Mouse (Mus musculus) erythroblast, adult 5-6 weeks (primary cell): ENCODE measurements around the gene Gp1ba. TPM values are rescaled to one million over a fixed set of nuclear protein-coding genes. Genes with fewer than 3 reads are reported as not detected.

Source experiments
- ATAC-seq: replicated peaks from 2 replicates; pipeline ENCODE4 v1.8.0; 2016; ENCODE audit warnings: moderate number of reproducible peaks, mild to moderate bottlenecking, moderate TSS enrichment, inconsistent platforms; ENCODE audit not compliant: poor library complexity, low FRiP score, severe bottlenecking
- total RNA-seq, 2 experiments: library from RNA; stranded (forward) in 1 of 2; stranded (reverse) in 1 of 2; fragments of 150-400 nt in 1 of 2; fragments of 200-764, 138-1000 nt in 1 of 2; gene quantifications; 2 replicates each; pipeline versions ENCODE4 v1.2.3 to v1.2.4; 2015 to 2017; ENCODE audit warnings: low replicate concordance in 2 of 2

The Gp1ba gene
- total RNA-seq (2015; ENCODE audit: low replicate concordance) (0.84 TPM in 1 of 2 replicates, not detected in the other), total RNA-seq (2017; ENCODE audit: low replicate concordance) (0.42 TPM in 1 of 2 replicates, not detected in the other)

DNA sequence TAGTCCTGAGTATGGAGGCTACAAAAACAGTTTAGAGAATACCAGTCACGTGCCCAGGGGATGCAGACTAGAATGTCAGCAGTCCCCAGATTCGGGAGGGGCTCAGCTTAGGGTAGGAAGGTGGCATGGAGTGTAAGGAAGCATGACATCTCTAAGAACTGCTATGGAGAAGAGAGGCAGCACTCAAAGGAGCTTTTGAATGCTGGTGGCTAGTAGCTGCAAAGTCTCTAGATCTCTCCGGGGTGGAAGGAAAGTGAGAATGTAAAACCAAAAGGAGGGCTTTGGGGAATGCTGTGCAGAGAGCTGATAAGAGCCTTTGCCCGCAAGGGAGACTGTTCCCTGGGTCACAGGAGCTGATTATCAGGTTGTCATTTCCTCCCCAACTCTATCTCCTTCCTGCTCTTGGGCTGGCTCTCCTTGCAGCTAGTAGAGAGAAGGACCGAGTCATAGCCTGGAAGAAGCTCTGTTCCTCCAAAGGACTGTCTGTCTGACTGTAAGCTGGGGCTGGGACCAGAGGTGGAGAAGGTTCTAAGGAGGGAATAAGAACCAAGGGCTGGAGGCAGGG, at the start of gene Gp1ba:
TSS of gene Gp1ba (plus strand) at position 409 of the 565 bp plus-strand sequence.
- peak; percentile 86 for ATAC-seq

DNA sequence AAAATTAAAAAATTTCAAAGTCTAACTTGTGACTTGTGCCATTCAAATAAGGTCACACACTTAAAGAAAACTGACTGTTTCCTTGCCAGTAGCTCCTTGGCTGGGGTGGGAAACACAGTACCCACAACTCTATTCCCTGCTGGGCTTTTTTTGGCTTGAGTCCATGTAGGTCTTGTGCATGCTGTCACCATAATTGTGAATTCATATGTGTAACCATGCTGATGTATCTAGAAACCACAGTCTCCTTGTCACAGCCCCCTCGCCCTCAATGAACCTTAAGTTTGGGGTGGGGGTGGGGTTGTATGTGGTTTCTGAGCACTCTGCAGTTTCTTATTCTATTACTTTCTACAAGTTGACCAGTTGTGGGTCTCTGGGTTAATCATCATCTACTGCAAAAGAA, 47.2 kb upstream of the Gp1ba start:
- ATAC-seq = no peak

DNA sequence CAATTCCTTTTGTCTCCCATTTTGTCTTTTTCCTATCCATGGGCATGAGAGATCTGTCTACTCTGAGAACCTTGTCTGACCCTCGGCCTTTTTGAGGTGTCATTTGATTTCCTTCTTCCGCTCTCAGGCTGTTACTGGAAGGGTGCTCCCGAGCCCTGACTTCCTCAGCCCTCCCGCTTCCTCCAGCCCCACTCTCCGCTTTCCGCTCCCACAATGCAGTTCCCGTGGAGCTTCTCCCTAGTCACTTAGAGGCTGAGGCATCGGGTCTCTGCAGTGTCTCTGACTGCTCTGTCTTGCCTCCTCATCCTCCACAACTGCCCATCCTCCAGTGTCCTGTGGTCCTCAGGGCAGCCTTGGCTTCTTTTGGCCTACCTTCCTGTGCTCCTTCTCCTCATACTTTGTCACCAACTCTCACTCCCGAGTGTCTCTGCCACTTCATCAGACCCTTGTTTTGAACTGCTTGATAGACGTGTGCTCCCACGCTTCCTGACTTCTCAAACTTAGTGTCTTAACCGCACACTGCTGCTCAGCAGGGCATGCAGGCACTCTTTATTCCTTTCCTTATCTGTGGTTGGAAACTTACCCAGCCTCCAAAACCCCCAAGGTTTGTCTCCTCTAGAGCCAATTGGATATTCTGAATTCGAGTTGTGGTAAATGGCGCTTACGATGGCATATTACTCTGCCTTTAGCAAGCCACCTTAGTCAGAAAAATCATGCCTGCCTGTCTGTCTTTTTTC, 44.5 kb upstream of the Gp1ba start:
- no peak for ATAC-seq

DNA sequence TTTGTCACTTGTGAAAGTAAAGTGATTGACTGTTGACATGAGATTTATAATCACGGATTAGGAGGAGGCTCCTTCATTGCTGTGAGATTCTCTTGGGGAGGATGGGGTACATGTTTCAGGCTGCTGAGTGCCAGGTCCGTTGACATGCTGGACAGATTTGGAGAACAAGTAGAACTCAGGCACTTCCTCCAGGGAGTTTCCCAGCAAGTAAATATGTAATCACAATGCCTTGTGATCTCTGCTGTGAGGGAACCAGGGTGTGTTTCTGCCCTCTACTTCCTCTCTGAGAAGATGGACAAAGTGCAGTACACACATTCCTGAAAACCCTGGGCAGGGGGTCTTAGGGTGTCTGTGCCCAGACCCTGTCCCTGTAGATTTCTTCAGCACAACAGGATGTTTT, 43.3 kb upstream of the Gp1ba start:
- ATAC-seq = no peak

DNA sequence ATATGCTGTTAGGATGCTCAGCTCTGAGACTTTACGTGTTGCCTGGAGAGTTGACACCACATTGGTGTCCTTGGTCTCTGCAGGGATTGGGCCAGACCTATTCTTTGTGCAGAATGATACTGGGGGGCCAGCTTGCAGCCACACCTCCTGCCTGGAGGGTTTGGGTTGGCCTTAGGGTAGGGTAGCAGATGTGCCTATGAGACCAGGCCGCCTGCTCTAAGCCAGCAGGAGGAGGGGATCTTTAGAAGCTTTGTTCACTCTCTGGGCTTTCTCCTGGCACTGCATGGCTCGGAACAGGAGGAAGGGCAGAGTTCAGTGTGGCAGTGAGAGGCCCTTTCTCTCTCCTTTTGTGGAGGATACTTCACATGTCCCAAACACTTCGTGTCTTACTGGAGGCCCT, 42.8 kb upstream of the Gp1ba start:
- no peak for ATAC-seq

DNA sequence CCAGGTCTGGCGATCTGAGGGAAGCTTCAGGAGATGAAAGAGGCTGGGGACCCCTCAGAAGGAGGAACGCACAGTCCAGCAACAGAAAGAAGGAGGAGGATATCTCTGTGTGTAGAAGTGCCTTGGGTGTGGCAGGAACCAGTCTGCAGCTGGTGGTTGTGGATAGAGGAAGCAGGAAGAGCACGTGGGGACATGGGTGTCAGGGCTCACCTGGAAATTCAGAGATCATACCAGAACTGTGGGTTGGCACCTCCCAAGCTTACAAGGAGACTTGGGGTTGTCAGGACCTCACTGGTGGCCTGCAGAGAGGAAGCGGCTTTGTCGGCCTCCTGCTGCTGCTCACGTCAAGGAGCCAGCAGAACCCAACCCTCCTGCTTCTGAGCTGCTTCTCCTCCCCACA, 41.6 kb upstream of the Gp1ba start:
- peak; percentile 40; the same call in 1 of the 2 replicates for ATAC-seq

DNA sequence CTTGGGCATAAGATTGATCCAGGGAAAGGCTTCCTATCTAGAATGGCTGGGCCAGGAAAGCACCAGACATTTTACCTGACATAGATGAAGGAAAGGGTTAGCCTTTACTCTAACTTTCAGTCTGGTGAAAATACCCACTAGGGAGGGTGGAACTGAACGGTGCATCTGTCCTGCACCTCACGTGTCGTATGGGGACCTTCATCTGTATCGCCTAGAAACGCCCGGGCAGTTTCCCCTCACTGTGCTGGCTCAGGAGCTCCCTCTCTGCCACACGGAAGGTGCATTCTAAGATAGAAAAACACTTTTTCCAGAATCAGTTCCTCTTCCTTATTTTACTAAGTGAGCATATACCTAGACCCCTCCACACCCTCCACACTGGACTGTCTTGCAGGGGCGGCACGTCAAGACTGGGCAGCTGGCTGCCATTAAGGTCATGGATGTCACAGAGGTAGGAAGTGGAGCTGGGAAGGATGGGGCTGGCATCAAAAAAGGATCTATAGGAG, 40.4 kb upstream of the Gp1ba start:
- ATAC-seq = no peak

DNA sequence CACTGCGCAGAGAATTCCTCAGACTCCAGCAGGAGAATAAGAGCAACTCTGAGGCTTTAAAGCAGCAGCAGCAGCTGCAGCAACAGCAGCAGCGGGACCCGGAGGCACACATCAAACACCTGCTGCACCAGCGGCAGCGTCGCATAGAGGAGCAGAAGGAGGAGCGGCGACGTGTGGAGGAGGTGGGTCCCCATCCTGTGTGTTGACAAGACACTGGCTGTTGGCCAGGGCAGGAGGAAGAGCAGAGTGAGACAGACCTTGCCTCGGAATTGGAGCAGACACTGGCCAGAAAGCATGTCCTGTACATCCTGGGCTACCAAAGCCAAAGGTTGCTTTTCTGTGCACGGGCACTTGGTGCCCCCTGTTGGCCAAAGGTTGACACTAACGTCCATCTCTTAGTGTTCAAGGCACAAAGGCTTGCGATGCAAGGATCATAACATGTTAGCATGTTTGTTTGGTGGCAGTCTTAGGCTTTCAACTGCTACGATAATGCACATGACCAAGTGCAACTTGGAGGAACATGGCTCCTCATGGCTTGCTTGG, 33.8 kb upstream of the Gp1ba start:
- peak; percentile 66 for ATAC-seq

DNA sequence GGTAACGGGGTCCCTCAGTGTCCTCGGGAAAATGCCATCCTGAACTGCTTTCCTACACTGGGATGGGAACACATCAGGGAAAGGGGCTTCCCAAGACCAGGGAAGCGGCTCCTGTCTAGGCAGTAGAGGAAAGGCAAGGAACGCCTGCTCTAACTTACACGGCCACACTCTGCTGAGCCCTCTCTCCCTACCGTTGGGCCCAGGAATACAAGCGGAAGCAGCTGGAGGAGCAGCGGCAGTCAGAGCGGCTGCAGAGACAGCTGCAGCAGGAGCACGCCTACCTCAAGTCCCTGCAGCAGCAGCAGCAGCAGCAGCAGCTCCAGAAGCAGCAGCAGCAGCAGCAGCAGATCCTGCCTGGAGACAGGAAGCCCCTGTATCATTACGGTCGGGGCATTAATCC, 32.2 kb upstream of the Gp1ba start:
- ATAC-seq = no peak

DNA sequence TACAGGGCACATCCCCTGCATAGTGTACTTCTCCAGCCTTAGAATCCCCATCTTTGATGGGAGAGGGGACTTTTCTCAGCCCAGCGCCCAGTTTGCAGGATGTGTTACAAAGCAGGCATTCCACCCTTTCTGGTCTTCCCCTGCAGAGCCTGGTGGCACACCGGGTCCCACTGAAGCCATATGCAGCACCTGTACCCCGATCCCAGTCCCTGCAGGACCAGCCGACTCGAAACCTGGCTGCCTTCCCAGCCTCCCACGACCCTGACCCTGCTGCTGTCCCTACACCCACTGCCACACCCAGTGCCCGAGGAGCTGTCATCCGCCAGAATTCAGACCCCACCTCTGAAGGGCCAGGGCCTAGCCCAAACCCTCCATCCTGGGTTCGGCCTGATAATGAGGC, 31.3 kb upstream of the Gp1ba start:
- no peak for ATAC-seq

DNA sequence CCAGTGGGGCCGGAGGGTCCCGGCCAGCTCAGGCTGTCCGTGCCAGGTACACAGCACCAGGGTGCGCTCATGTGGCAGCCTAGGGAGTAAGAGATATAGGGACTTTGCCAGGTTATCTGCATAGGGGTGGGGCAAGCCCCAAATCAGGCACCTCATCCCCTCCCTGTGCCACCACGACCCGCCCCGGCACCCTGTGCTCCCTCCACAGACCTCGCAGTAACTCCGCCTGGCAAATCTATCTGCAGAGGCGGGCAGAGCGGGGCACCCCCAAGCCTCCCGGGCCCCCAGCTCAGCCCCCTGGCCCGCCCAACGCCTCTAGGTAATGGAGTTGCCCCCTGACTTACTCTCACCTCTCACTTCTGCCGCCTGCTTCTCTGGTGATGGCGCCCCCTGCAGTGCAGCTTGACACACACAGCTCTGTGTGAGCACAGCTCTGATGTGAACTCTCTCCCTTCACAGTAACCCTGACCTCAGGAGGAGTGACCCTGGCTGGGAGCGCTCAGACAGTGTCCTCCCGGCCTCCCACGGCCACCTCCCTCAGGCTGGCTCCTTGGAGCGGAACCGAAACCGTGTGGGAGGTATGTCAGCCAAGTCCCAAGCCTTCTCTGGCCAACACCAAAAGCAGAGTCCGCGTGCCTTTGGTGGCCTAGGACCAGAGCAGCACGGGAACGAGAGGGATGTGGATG, 30.4 kb upstream of the Gp1ba start:
- ATAC-seq = no peak

DNA sequence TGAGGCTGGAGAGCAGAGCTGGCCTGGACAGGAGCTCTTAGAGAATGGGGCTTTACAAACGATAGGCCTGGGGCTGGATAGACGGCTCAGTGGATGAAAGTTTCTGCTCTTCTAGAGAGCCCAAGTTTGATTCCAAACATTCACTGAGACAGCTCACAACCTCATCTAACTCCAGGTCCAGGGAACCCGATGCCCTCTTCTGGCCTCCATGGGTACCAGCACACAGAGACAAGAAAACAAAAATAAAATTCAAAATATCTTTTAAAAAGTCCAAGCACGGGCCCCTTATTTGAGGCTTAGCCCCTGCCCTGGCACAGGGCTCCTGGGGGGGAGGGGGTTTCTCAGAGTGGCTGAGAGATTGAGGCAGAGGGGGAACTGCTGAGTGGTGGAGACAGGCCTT, 28.2 kb upstream of the Gp1ba start:
- ATAC-seq = no peak

DNA sequence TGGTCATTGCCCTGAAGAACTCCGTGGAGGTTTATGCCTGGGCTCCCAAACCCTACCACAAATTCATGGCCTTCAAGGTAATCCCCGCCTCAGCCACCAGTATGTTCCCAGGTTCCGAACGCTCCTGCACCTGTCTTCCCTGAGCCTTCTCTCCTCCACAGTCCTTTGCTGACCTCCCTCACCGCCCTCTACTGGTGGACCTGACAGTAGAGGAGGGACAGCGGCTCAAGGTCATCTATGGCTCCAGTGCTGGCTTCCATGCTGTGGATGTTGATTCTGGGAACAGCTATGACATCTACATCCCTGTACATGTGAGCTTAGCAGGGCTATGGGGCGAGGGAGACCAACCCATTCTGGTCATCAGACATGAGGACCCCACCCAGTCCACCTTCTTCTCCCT, 26.4 kb upstream of the Gp1ba start:
- ATAC-seq = no peak

DNA sequence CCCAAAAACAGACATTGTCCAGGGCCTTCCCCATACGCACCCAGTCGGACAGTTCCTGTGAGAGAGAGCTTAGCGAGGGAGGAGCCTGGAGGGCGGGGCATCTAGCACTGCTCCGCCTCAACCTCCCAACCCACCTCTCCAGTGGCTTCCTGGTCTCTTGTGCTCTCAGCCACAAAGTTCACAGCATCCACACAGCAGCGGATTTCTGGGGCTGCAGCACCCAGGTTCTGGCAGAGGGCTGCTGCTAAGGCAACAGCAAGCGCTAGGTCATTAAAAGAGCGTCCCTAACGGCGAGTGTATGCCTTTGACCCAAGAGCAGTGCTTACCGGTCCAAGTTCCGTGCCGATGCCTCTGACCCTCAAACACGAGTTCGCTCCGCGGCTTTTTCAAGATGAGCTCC, 23.8 kb upstream of the Gp1ba start:
- peak; percentile 88 for ATAC-seq

DNA sequence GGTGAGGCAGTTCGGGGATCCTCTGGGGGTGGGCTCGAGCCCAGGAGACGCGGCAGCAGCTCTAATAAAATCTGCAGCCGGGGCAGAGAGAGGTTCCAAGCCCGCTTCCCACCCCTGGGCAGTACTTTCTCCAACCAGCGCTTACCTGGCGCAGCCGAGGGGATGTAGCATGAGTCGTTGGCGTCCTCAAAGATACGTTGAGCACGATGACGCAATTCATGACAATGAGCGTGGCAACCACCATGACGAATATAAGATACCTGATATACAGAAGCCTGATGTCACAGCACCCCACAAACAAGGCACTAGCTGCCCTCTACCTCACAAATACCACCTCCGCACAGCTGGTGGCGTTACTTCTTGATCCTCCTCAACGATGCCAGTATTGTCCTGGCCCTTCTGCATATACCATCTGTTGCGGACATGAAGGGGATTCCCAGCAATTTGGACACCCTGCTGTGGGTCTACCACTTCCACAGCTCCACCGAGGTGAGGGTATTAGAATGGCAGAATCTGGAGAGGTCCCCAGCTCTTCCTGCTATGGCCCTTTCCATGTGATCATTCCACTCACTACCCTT, 23.3 kb upstream of the Gp1ba start, which contains the start of gene 4930544D05Rik:
TSS of gene 4930544D05Rik (plus strand) at position 333 of the 578 bp plus-strand sequence.
- no peak for ATAC-seq

DNA sequence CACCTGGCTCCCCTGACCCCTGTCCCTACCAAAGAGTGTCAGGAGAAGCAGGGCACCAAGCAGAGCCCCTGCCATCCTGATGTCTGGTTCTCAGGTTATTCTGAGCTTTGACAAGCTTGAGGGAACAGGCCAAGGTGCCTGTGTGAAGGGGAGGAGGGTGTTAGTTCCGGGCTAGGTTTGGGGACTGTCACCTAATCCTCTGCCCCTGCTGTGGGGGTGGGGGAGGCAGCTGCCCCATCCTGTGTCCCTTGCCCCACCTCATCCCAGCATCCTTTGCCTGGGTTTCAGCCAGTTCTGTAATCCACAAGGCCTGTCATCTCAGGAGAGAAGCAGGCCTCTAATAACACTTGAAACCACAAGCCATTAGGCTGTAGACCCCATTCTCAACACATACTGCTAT, 19.8 kb upstream of the Gp1ba start, which contains the start of gene Chrne:
TSS of gene Chrne (minus strand) at position 116 of the 400 bp plus-strand sequence.
- ATAC-seq = no peak

DNA sequence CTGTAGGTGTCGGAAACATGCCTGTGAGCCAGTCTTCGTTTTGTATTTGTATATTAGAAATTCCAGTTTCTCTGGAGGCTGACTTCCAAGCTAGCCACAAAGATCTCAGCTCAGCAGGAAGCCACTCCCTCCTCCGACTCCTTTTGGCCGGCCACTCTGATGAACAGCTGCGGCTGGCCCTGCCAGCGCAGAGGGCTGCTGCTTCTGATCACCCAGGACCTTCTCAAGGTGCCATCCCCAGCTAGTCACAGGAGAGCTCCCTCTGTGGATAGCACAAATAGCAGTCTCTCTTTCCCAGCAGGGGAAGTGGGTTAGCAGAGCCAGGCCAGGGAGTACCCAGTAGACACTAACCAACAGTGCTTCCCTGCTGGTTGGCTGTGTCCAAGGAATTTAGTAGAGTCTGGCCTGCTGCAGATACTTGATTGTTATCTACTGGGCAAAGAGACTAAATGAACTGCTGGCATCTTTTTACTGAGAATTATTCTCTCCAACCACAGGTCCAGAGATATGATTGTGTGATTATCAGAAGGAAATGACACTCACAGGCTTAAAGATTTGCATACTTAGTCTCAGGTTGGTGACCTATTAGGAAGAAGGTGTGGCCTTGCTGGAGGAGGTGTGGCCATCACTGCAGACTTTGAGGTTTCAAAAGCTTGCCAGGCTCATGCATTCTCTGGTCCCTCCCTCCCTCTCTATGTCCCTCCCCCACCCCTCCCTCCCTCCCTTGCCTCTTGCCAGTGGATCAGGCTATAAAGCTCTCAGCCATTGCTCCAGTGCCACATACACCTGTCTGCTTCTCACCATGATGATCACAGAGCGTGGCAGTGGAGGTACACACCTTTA, 16.7 kb upstream of the Gp1ba start:
- ATAC-seq = no peak

DNA sequence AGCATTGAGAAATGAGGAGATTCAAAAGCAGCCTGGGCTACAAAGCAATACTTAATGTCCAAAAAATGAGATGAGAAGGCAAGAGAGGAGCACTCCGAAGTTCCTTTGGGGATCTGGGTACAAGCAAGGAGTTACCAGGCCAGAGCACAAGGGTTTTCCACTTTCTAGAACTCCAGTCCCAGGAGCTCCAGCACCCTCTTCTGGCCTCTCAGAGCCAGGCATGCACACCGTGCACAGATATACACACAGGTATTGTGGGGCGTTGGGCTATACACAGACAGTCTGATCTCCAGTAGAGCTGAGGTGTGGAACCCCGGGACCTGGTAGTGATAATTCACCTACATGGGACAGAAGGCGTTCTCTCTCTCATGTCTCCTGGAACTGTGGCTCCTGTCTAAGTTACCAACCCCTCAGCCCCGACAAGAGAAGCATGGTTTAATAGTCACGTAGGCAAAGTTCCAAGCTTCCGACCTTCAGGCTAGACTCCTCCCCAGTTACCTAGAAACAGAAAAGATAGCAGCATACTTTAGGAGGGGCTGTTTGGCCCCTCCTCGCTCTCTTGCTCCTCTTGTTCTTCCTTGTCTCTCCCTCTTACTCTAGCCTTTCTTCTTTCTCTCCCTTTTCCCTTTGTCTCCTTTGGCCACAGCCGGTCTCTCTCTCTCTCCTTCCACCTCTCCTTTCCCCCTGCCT, 15.7 kb upstream of the Gp1ba start:
- ATAC-seq = 0 out of 2 replicates have a peak, but pooled peaks have one; percentile 38

DNA sequence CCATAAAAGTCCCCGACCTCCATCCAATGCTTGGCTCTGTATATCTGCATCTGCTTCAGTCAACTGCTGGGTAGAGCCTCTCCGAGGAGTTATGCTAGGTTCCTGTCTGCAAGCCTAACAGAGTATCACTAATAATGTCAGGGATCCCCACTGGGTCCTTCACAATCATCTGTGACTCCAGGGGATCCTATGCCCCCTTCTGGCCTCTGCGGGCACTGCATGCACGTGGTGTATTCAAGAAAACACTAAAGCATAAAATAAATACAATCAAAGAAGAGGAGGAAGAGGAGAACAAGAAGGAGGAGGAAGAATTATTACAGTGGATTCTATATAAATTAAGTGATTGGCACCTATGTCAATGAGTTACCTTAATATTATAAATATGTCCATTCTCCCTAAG, 13.4 kb upstream of the Gp1ba start:
- ATAC-seq = peak; percentile 75
